Comparison of ENCODE assay signal across 8 mouse cellular contexts in genomic region chr4:142081631-142082283, GRCm38 (mm10). TPM values are rescaled to one million over a fixed set of nuclear protein-coding genes. Genes with fewer than 3 reads are reported as not detected.
DNase-seq lines count a peak whose midpoint lies in the region; ATAC-seq lines count a peak whose summit lies in the region.

No protein-coding gene starts in this region.

- no peaks in the 10 kb centered on the region for H3K9me3 ChIP-seq in heart, embryonic 15.5 days (replicated peaks)
- H3K9me3 ChIP-seq in neural tube, embryonic 13.5 days = no peaks in the 10 kb centered on the region

- no peaks in the 10 kb centered on the region for H3K27me3 ChIP-seq in heart, embryonic 15.5 days
- peaks cover 55% of the 10 kb centered on the region for H3K27me3 ChIP-seq in neural tube, embryonic 13.5 days

- 32% methylated on average over 13 of the region's 13 CpGs for WGBS in heart, embryonic 15.5 days
- 60% methylated on average over 13 of the region's 13 CpGs for WGBS in neural tube, embryonic 13.5 days

- peaks cover 75% of the 10 kb centered on the region for H3K4me1 ChIP-seq in heart, embryonic 15.5 days (replicated peaks)
- peaks cover 52% of the 10 kb centered on the region for H3K4me1 ChIP-seq in neural tube, embryonic 13.5 days (replicated peaks)

- H3K9ac ChIP-seq in heart, embryonic 15.5 days = 0 out of 2 replicates have a peak overlapping the region, but pooled peaks have one; percentile 3
- H3K9ac ChIP-seq in neural tube, embryonic 13.5 days = no peak overlapping the region

- peak overlapping the region; percentile 73 for H3K27ac ChIP-seq in heart, embryonic 15.5 days
- 0 out of 2 replicates have a peak overlapping the region, but pooled peaks have one; percentile 18 for H3K27ac ChIP-seq in neural tube, embryonic 13.5 days (replicated peaks)

- ATAC-seq in heart, embryonic 15.5 days (replicated peaks; ENCODE audit: insufficient number of reproducible peaks, insufficient read depth, low FRiP score, low read depth) = no peak
- no peak for ATAC-seq in neural tube, embryonic 13.5 days (ENCODE audit: low read depth)

- no peaks in the 10 kb centered on the region for H3K36me3 ChIP-seq in heart, embryonic 15.5 days
- no peaks in the 10 kb centered on the region for H3K36me3 ChIP-seq in neural tube, embryonic 13.5 days

- H3K4me2 ChIP-seq in heart, embryonic 15.5 days = peak overlapping the region; percentile 85
- H3K4me2 ChIP-seq in neural tube, embryonic 13.5 days = no peak overlapping the region

- peak; percentile 58 for DNase-seq in adrenal gland, adult 2 months
- DNase-seq in adrenal gland, adult 18-20 months (ENCODE audit: low spot score in 2 of 2) = no peak
- DNase-seq in adrenal gland, adult 8-10 months = peak; percentile 38
- peak; percentile 76 to 79 for DNase-seq in kidney, postnatal 36 days
- no peak for DNase-seq in ovary, postnatal 10 days (ENCODE audit: low spot score)
- no peak for DNase-seq in thymus, postnatal 0 days (ENCODE audit: low spot score)

- H3K4me3 ChIP-seq in heart, embryonic 15.5 days = peak overlapping the region; percentile 9; the same call in 1 of the 2 replicates
- no peak overlapping the region for H3K4me3 ChIP-seq in neural tube, embryonic 13.5 days

RNA-seq across cellular contexts. Expression of gene Tmem51, which starts 2.3 kb away (rescaled TPM):
- 1 to 10 TPM; 3.5 to 5.3 TPM for total RNA-seq in adrenal gland, adult 2 months (2021)
- 9.9 and 10.0 TPM in 2 replicates for polyA plus RNA-seq in adrenal gland, adult 2 months (2012; rRNA removed)
- 1 to 10 TPM; 3.5 to 4.4 TPM for total RNA-seq in adrenal gland, adult 18-20 months (2021)
- 1 to 10 TPM; 3.6 to 5.7 (median 4.7) TPM for total RNA-seq in adrenal gland, adult 8-10 months (2022)
- 36.7 and 40.7 TPM in 2 replicates for polyA plus RNA-seq in heart, embryonic 15.5 days (2015; fragmentation: Nextera tagmentation; extraction: Ambion mirVana)
- 5.2 and 6.4 TPM in 2 replicates for polyA plus RNA-seq in neural tube, embryonic 13.5 days (2015; fragmentation: Nextera tagmentation; extraction: Ambion mirVana)
- 13.4 and 14.8 TPM in 2 replicates for polyA plus RNA-seq in thymus, postnatal 0 days (2015; fragmentation: Nextera tagmentation; extraction: Ambion mirVana)

Comparison
In these comparisons a context has a peak if more than half of its experiments do, and no peak if none do; other contexts are left out.
1. DNase-seq: peak in adrenal gland, adult 2 months (single experiment), adrenal gland, adult 8-10 months (single experiment) and kidney, postnatal 36 days (2 of 2); none in adrenal gland, adult 18-20 months (0 of 2), ovary, postnatal 10 days (single experiment) and thymus, postnatal 0 days (single experiment).